Mouse (Mus musculus) adrenal gland, postnatal 10 days (tissue): Measurements from ENCODE around the gene 9530077C05Rik. TPM values are rescaled to one million over a fixed set of nuclear protein-coding genes. Genes with fewer than 3 reads are reported as not detected.
A peak's percentile ranks its signal among the peaks of the same experiment; 100 is the strongest.

ENCODE experiments used
- DNase-seq: peaks from one replicate; pipeline ENCODE4 v3.0.0; 2021; ENCODE audit warnings: mixed read lengths
- total RNA-seq, 2 experiments: library from RNA; stranded (reverse); gene quantifications; 2 replicates each; pipeline ENCODE4 v1.2.3; 2021

Gene 9530077C05Rik
- total RNA-seq, 2 experiments from 2014 or later: 4.3 to 5.2 TPM

- DNase-seq: peak; percentile 44
These were observed 46.0 kb downstream of the 9530077C05Rik start for GRCm38 (mm10) chr9:22457142-22457835.

GRCm38 (mm10) chr9:22461946-22462345 is 50.6 kb downstream of the 9530077C05Rik start:
- peak; percentile 65 for DNase-seq

DNA sequence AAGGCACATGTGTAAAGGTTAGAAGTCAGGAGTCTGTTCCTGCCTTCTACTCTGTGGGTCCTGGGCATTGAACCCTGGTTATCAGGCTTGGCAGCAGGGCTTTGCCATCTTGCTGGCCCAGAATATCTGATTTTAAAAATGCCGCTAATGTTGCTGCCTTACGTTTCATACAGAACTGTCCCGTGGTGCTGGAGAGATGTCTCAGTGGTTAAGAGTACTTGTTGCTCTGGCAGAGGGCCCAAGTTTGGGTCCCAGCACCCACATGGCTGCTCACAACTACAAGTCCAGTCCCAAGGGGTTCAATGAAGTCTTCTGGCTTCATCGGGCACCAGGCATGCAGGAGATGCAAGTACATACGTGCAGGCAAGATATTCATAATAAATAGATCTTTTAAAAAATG is 54.9 kb downstream of the 9530077C05Rik start:
- no peak for DNase-seq

DNA sequence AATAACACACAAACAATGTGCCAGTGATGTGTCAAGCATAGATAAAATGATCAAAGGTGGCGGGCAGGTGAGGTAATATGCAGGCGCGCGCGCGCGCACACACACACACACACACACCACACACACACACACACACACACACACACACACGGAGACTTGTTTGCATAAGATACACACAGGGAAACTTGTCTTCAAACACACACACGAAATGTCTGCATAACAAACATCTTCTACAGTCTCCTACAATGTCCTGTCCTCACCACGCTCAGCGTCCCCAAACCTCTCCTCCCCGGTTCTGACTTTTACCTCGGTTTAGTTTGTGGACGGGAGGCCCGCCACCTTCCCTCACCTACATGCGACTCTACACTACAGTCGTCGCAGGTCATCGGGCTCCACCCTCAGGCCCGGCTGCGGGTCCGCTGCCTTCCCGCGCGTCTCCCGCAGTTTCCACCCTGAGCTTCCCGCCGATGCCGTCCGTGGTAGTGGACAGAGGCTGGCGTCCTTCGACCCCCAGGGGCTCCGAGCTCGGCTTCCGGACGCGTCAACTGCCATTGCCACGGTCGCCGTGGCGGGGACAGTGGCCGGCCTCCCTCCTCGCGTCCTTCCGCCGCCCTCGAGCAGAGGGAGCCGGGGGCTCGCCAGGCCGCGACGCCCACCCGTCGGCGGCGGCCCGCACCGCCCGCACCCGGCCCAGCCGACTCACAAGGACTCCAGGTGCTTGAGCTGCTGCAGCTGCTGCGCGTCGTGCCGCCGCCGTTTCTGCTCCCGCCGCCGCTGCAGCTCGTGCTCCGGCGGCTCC is 56.3 kb downstream of the 9530077C05Rik start:
- DNase-seq: peak; percentile 64

DNA sequence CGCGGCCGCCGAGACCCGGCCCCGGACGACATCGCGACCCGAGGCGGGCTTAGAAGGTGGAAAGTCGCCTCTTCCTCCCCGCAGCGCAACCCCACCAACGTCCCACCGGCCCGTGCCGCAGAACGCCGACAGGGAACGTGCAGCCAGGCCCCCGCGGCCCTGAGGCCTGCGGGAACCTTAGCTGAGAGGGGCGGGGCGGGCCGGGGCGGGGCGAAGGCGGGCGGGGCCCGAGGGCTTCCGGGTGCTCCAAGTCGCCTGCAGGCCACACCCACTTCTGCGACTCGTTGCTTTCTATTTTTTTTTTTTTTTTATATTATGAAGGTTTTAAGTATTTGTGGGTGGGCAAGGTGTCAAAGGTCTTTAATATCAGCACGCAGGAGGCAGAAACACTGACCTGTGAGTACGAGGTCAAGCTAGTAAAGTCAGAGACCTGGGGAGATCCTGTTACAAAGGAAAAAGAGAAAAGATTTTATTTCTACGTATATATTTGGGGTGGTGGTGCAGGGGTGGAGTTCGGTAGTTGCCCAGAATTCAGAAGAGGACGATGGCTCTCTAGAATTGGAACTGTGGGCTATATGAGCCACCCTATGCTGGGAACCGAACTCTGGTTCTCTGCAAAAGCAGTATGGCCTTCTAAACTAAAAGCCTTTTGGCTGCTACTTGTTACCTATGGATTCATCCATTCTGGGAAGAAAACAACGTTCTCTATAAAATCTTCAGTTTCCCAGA is 57.0 kb downstream of the 9530077C05Rik start:
- peak; percentile 82 for DNase-seq

GRCm38 (mm10) chr9:22468899-22469259 is 57.6 kb downstream of the 9530077C05Rik start:
- DNase-seq: no peak

GRCm38 (mm10) chr9:22469643-22470042 is 58.3 kb downstream of the 9530077C05Rik start, which contains the start of gene Rp9:
TSS of gene Rp9 (minus strand) at chr9:22469743.
- DNase-seq: no peak

DNA sequence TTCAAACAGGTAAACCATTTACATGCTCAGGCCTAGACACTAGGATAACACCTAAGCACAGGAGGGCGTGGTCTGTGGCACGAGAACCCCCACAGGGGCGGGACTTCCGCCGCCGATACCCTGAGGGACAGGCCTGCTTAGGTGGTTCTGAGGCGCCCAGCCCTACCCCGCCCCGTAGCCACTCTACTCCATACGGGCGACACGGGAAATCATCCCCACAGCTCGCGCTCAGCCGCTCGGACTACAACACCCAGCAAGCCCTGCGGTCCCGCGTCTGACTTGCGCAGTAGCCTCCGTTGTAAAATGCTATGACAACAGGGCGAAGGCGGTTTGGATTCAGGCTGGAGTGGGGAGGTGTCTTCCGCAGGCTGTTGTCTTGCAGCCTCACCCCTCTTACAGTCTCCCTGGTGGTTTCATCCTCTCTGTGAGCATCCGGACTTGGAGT is 64.1 kb downstream of the 9530077C05Rik start, which contains the start of gene Bbs9:
Bbs9 (plus strand) TSS at position 292 of the 445 bp plus-strand sequence.
- peak; percentile 94 for DNase-seq

- DNase-seq: peak; percentile 3
These were observed 65.0 kb downstream of the 9530077C05Rik start for GRCm38 (mm10) chr9:22476265-22476664.

DNA sequence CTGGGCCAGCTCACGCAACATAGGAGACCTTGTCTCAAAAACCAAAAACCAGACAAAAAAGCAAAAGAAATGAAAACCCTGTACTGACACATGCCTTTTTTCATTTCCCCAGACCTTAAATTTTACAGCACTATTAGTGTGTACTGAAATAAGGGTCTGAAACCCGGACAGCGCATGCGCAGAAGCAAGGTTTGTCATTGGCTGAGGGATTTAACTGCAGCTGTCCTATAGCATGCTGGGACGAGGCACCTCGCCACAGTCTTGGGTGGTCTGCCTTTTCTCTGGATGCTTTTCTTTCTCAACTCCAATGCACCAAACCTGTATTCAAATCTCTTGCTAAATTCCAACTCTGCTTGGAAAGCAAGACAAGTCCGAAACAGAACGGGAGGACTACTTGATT is 67.6 kb downstream of the 9530077C05Rik start:
- no peak for DNase-seq

DNA sequence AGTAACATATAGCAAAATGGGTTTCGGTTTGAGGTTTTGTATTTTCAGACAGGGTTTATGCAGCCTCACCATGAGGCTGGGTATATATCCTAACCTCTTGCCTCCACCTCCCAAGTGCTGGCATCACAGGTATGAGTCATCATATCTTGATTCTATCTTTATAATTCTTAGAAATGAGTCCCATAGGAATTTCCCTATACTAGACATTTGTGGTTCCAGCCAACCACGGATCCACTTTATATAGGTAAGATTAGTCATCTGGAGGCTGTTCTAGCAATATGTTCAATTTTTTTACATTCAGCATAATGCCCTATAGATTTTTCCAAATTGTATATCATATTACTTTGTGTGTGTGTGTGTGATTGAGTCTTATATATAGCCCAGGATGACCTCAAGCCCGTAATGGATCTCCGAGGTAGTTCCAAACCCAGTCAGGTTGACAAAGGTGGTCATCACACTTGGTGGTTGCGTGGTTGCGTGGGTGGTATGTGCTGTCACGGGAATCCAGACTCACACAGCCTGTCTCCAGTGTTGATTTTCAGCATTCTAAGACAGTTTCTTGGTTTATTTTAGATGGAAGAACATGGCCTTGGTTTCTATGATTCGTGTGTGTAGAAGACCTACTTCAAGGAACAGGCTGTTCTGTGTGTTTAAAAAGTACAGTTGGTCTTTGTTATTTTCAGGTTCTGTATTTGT is 72.7 kb downstream of the 9530077C05Rik start:
- no peak for DNase-seq

GRCm38 (mm10) chr9:22484562-22485308 is 73.4 kb downstream of the 9530077C05Rik start:
- no peak for DNase-seq

- DNase-seq: no peak
These were observed 74.9 kb downstream of the 9530077C05Rik start for GRCm38 (mm10) chr9:22486211-22486610.

- no peak for DNase-seq
These were observed 77.7 kb downstream of the 9530077C05Rik start for GRCm38 (mm10) chr9:22488963-22489362.

Other genes with a start within 250 kb of the 9530077C05Rik start
- gene Zfp872, start 223.4 kb upstream of the 9530077C05Rik start, total RNA-seq: 1 to 10 TPM in 1 of 2 experiments, under 1 TPM in 1; 0.78 to 1.7 TPM
- gene Zfp809, start 185.8 kb upstream of the 9530077C05Rik start, total RNA-seq: 10 to 100 TPM; 30.4 to 37.4 TPM
- gene Zfp599, start 151.6 kb upstream of the 9530077C05Rik start, total RNA-seq: 1 to 10 TPM in 1 of 2 experiments, under 1 TPM in 1; 0.90 to 1.3 TPM
- gene Zfp810, start 103.9 kb upstream of the 9530077C05Rik start, total RNA-seq: 10 to 100 TPM in 1 of 2 experiments, 1 to 10 TPM in 1; 9.2 to 12.4 TPM
- gene Anln, start 22.3 kb upstream of the 9530077C05Rik start, total RNA-seq: 10 to 100 TPM; 15.8 to 19.8 TPM
- gene Gm17545, start 42.8 kb downstream of the 9530077C05Rik start, total RNA-seq: not detected
- gene Rp9, start 58.2 kb downstream of the 9530077C05Rik start, total RNA-seq: 10 to 100 TPM; 42.9 to 44.0 TPM
- 10 to 100 TPM; 12.0 to 16.4 TPM for gene Bbs9, start 64.2 kb downstream of the 9530077C05Rik start, total RNA-seq